Mouse (Mus musculus) adrenal gland, postnatal 36 days (tissue): ENCODE measurements around the gene Mvk. TPM values are rescaled to one million over a fixed set of nuclear protein-coding genes. Genes with fewer than 3 reads are reported as not detected.

Experiments
- microRNA-seq: library from miRNA; unstranded; fragments of <30 nt; microRNA quantifications from one replicate; pipeline ENCODE4 v1.2.0, GENCODE M21; 2021
- total RNA-seq, 2 experiments: library from RNA; stranded (reverse); gene quantifications; 2 replicates each; pipeline ENCODE4 v1.2.3; 2021

Mvk gene
- total RNA-seq, 2 experiments from 2014 or later, result 35.9 to 40.7 TPM

Small RNA genes lying within 50 kb of the gene (microRNA-seq; reads per million reads assigned to microRNA genes)
- not detected for gene Mir7027

Other genes starting within 250 kb of the Mvk start
- gene Foxn4, start 170.5 kb upstream of the Mvk start, total RNA-seq, result not detected
- gene Myo1h, start 155.1 kb upstream of the Mvk start, total RNA-seq, result under 1 TPM in 1 of 2 experiments, not detected in 1; 0.26 TPM
- gene Kctd10, start 63.8 kb upstream of the Mvk start, total RNA-seq, result 10 to 100 TPM; 62.7 to 71.9 TPM
- gene Ube3b, start 63.7 kb upstream of the Mvk start, total RNA-seq, result 10 to 100 TPM; 60.3 to 79.0 TPM
- 10 to 100 TPM; 20.4 to 21.6 TPM for gene Mmab, start 209 bp upstream of the Mvk start, total RNA-seq
- gene Fam222a, start 123.7 kb downstream of the Mvk start, total RNA-seq, result 100 to 1,000 TPM in 1 of 2 experiments, 10 to 100 TPM in 1; 52.1 to 118 TPM
- 1 to 10 TPM; 1.5 to 2.7 TPM for gene Trpv4, start 214.2 kb downstream of the Mvk start, total RNA-seq
- gene Gltp, start 246.7 kb downstream of the Mvk start, total RNA-seq, result 10 to 100 TPM; 50.8 to 60.5 TPM